Mouse (Mus musculus) cortical plate, adult 2 months (tissue): ENCODE results near the gene Samd14. TPM values are rescaled to one million over a fixed set of nuclear protein-coding genes. Genes with fewer than 3 reads are reported as not detected.

ENCODE experiments used
- H3K27ac ChIP-seq: fragments of 200-500 bp; 2 replicates; pipeline ENCODE4 v1.5.1; 2012; ENCODE audit warnings: low read length, control low read depth, inconsistent platforms; ENCODE audit not compliant: insufficient read depth
- H3K4me1 ChIP-seq: fragments of 200-500 bp; 2 replicates; pipeline ENCODE4 v1.6.1; 2011; ENCODE audit warnings: low read length; ENCODE audit not compliant: control insufficient read depth, insufficient read depth
- H3K4me3 ChIP-seq: fragments of 200-500 bp; 2 replicates; pipeline ENCODE4 v1.5.1; 2011; ENCODE audit warnings: mild to moderate bottlenecking, low read length, control low read depth; ENCODE audit not compliant: insufficient read depth
- CTCF ChIP-seq: fragments of 200-500 bp; IDR thresholded peaks from 2 replicates; pipeline ENCODE4 v1.5.1; 2011; ENCODE audit warnings: mild to moderate bottlenecking, control low read depth, low read length; ENCODE audit not compliant: insufficient read depth; ENCODE audit errors: extremely low read depth
- POLR2A ChIP-seq: fragments of 200-500 bp; IDR thresholded peaks from 2 replicates; pipeline ENCODE4 v1.6.1; 2011; ENCODE audit warnings: mild to moderate bottlenecking, low read length, control low read depth; ENCODE audit not compliant: insufficient read depth; ENCODE audit errors: extremely low read depth
- polyA plus RNA-seq: library from polyadenylated mRNA; depleted of rRNA; stranded (reverse); fragments of >200 nt; gene quantifications from 2 replicates; pipeline ENCODE4 v1.2.3, GENCODE M21; 2012

Gene Samd14
- polyA plus RNA-seq, 1 experiment = 18.0 TPM

- Histone ChIP-seq H3K4me1 (peaks cover 4% of the 10 kb centered on the region; the same call in 1 of the 2 replicates), H3K4me3 (peak overlapping the region; percentile 50), H3K27ac (no peak overlapping the region)
- TF ChIP-seq CTCF = no peak
- TF ChIP-seq POLR2A = no peak
Observed at GRCm38 (mm10) chr11:95011416-95011815, 1.7 kb downstream of the Samd14 start.

GRCm38 (mm10) chr11:95012075-95012474 is 2.4 kb downstream of the Samd14 start:
- no peak overlapping the region for H3K4me3 ChIP-seq
- H3K27ac ChIP-seq = no peak overlapping the region
- TF ChIP-seq POLR2A (no peak), CTCF (no peak)
- 0 out of 2 replicates have a peak, but pooled peaks cover 1% of the 10 kb centered on the region for H3K4me1 ChIP-seq

GRCm38 (mm10) chr11:95012487-95012886 is 2.8 kb downstream of the Samd14 start:
- Histone ChIP-seq H3K4me1 (0 out of 2 replicates have a peak, but pooled peaks cover 1% of the 10 kb centered on the region), H3K27ac (no peak overlapping the region), H3K4me3 (no peak overlapping the region)
- no peak for TF ChIP-seq POLR2A
- no peak for TF ChIP-seq CTCF

- H3K27ac ChIP-seq = no peak overlapping the region
- 0 out of 2 replicates have a peak, but pooled peaks cover 1% of the 10 kb centered on the region for H3K4me1 ChIP-seq
- H3K4me3 ChIP-seq = no peak overlapping the region
- TF ChIP-seq POLR2A (no peak), CTCF (no peak)
Observed at GRCm38 (mm10) chr11:95015484-95015883, 5.8 kb downstream of the Samd14 start.

GRCm38 (mm10) chr11:95022237-95022992 is 12.7 kb downstream of the Samd14 start:
- TF ChIP-seq CTCF = peak; percentile 28; the same call in 1 of the 2 replicates
- no peak for TF ChIP-seq POLR2A
- no peak overlapping the region for H3K4me3 ChIP-seq
- no peak overlapping the region for H3K27ac ChIP-seq
- H3K4me1 ChIP-seq = no peaks in the 10 kb centered on the region; the same call in 1 of the 2 replicates

- Histone ChIP-seq H3K27ac (no peak overlapping the region), H3K4me1 (no peaks in the 10 kb centered on the region; the same call in 1 of the 2 replicates), H3K4me3 (no peak overlapping the region)
- TF ChIP-seq POLR2A = no peak
- TF ChIP-seq CTCF = no peak
Observed at GRCm38 (mm10) chr11:95023481-95023880, 13.8 kb downstream of the Samd14 start.

GRCm38 (mm10) chr11:95024439-95025184 is 14.9 kb downstream of the Samd14 start:
- no peak overlapping the region for H3K4me3 ChIP-seq
- no peaks in the 10 kb centered on the region; the same call in 1 of the 2 replicates for H3K4me1 ChIP-seq
- TF ChIP-seq CTCF (no peak), POLR2A (no peak)
- no peak overlapping the region for H3K27ac ChIP-seq

GRCm38 (mm10) chr11:95025227-95026012 is 15.7 kb downstream of the Samd14 start:
- Histone ChIP-seq H3K4me1 (no peaks in the 10 kb centered on the region; the same call in 1 of the 2 replicates), H3K4me3 (no peak overlapping the region), H3K27ac (no peak overlapping the region)
- TF ChIP-seq CTCF = no peak
- no peak for TF ChIP-seq POLR2A

- no peak overlapping the region for H3K4me3 ChIP-seq
- H3K27ac ChIP-seq = no peak overlapping the region
- no peaks in the 10 kb centered on the region; the same call in 1 of the 2 replicates for H3K4me1 ChIP-seq
- TF ChIP-seq CTCF (no peak), POLR2A (no peak)
Observed at GRCm38 (mm10) chr11:95026090-95026542, 16.4 kb downstream of the Samd14 start.
